Mouse (Mus musculus) gonadal fat pad, adult 2 months (tissue): Measurements from ENCODE around the gene Nthl1. TPM values are rescaled to one million over a fixed set of nuclear protein-coding genes. Genes with fewer than 3 reads are reported as not detected.

Experiments used
- DNase-seq: peaks from one replicate; pipeline ENCODE4 v3.0.0-alpha.2; 2012; ENCODE audit warnings: low read depth
- polyA plus RNA-seq: library from polyadenylated mRNA; depleted of rRNA; stranded (reverse); fragments of >200 nt; gene quantifications from 2 replicates; pipeline ENCODE4 v1.2.3, GENCODE M21; 2012

Nthl1 gene
- polyA plus RNA-seq, 1 experiment = 16.4 TPM

GRCm38 (mm10) chr17:24628646-24629045 lies 3.8 kb upstream of the Nthl1 start:
- DNase-seq = no peak

- DNase-seq = no peak
Observed at GRCm38 (mm10) chr17:24630072-24630471, 2.4 kb upstream of the Nthl1 start.

GRCm38 (mm10) chr17:24632813-24633449 lies 451 bp downstream of the Nthl1 start:
- no peak for DNase-seq

- DNase-seq = no peak
Observed at GRCm38 (mm10) chr17:24633831-24634230, 1.4 kb downstream of the Nthl1 start.

- DNase-seq = no peak
Observed at GRCm38 (mm10) chr17:24635024-24635423, 2.5 kb downstream of the Nthl1 start.

GRCm38 (mm10) chr17:24635694-24636093 lies 3.2 kb downstream of the Nthl1 start:
- no peak for DNase-seq

- DNase-seq = no peak
Observed at GRCm38 (mm10) chr17:24636781-24637481, 4.5 kb downstream of the Nthl1 start.

- no peak for DNase-seq
Observed at GRCm38 (mm10) chr17:24638214-24638613, 5.7 kb downstream of the Nthl1 start.

- DNase-seq = no peak
Observed at GRCm38 (mm10) chr17:24638840-24639239, 6.4 kb downstream of the Nthl1 start.

GRCm38 (mm10) chr17:24639571-24639988 lies 7.1 kb downstream of the Nthl1 start:
- no peak for DNase-seq

- no peak for DNase-seq
Observed at GRCm38 (mm10) chr17:24640119-24640518, 7.6 kb downstream of the Nthl1 start.

GRCm38 (mm10) chr17:24640581-24640980 lies 8.1 kb downstream of the Nthl1 start:
- DNase-seq = no peak

GRCm38 (mm10) chr17:24641944-24642343 lies 9.5 kb downstream of the Nthl1 start:
- DNase-seq = no peak

- DNase-seq = no peak
Observed at GRCm38 (mm10) chr17:24642791-24643343, 10.4 kb downstream of the Nthl1 start.

GRCm38 (mm10) chr17:24644030-24644715 lies 11.7 kb downstream of the Nthl1 start:
- no peak for DNase-seq

- DNase-seq = no peak
Observed at GRCm38 (mm10) chr17:24644875-24645721, 12.6 kb downstream of the Nthl1 start.

GRCm38 (mm10) chr17:24645916-24646315 lies 13.4 kb downstream of the Nthl1 start:
- no peak for DNase-seq

GRCm38 (mm10) chr17:24646381-24646780 lies 13.9 kb downstream of the Nthl1 start:
- no peak for DNase-seq

GRCm38 (mm10) chr17:24647493-24647892 lies 15.0 kb downstream of the Nthl1 start:
- no peak for DNase-seq

- DNase-seq = no peak
Observed at GRCm38 (mm10) chr17:24648731-24649377, 16.4 kb downstream of the Nthl1 start.

- DNase-seq = no peak
Observed at GRCm38 (mm10) chr17:24649581-24650069, 17.1 kb downstream of the Nthl1 start.
